In the genomic region with DNA sequence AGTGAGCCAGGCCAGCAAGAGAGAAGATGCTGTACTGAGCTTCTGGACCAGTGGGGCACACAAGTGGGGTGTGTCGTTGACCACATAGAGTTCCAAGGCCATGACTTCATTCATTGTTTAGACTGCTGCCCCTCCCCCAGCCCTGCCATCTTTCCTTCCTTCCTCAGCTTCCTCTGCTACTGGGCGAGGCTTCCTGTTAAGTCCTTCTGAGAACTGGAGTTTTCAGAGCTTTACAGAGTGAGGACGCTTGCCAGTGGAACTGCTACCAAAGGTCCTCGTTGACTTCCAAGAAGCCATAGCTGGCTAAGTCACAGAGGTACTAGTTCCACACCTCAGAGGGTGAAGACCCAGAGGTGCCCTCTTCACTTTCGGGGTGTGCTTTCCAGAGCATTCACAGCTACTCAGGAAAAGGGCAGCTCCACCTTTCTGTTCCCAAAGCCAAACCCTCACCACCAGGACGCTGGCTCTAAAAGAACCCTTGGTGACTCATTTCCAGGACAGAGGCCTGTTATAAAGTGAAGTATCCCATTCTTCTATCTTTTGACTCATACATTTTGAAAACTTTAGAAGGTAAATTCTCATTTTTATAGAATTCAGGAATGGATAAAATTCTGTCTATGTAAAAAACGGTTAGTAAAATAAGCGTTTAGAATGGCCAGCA, we compare ENCODE assay signal across 8 mouse cellular contexts. TPM values are rescaled to one million over a fixed set of nuclear protein-coding genes. Genes with fewer than 3 reads are reported as not detected.
DNase-seq lines count a peak whose midpoint lies in the region; ATAC-seq lines count a peak whose summit lies in the region.

No protein-coding gene starts in this region.

- no peaks in the 10 kb centered on the region for H3K4me1 ChIP-seq in midbrain, embryonic 16.5 days (ENCODE audit: control insufficient read depth, insufficient read depth, low read length)

- WGBS in midbrain, embryonic 16.5 days = 87% methylated on average over 8 of the region's 8 CpGs

- no peaks in the 10 kb centered on the region for H3K9me3 ChIP-seq in midbrain, embryonic 16.5 days (replicated peaks; ENCODE audit: control insufficient read depth, low read length, poor library complexity, severe bottlenecking)

- no peaks in the 10 kb centered on the region for H3K27me3 ChIP-seq in midbrain, embryonic 16.5 days (ENCODE audit: control insufficient read depth, insufficient read depth, low read depth, low read length)

- ATAC-seq in midbrain, embryonic 16.5 days = no peak

- no peaks in the 10 kb centered on the region for H3K36me3 ChIP-seq in midbrain, embryonic 16.5 days (ENCODE audit: control insufficient read depth, insufficient read depth, low read length)

- H3K9ac ChIP-seq in midbrain, embryonic 16.5 days (ENCODE audit: low read depth, low read length) = no peak overlapping the region

- H3K27ac ChIP-seq in midbrain, embryonic 16.5 days (ENCODE audit: low read length) = no peak overlapping the region

- H3K4me3 ChIP-seq in midbrain, embryonic 16.5 days (ENCODE audit: low read depth, low read length) = no peak overlapping the region

- peak; percentile 2 for DNase-seq in MEL-GATA-1-ER (ENCODE audit: extremely low read depth, low read depth)
- DNase-seq in gastrocnemius, postnatal 36 days = peak; percentile 34 to 45
- DNase-seq in kidney, adult 18-20 months = peak; percentile 76
- peak; percentile 91 for DNase-seq in lung, postnatal 10 days
- DNase-seq in left cerebral cortex, adult 18-20 months (ENCODE audit: low spot score in 2 of 2) = no peak
- DNase-seq in spleen, postnatal 4 days (ENCODE audit: low spot score in 2 of 2) = no peak
- DNase-seq in neural tube, embryonic 10.5 days (ENCODE audit: extremely low spot score, low spot score) = no peak

- intact Hi-C loops in gastrocnemius, postnatal 36 days (cut with DNase I) = no loop called here

- H3K4me2 ChIP-seq in midbrain, embryonic 16.5 days (ENCODE audit: low read length) = no peak overlapping the region

RNA-seq across cellular contexts. Expression of a gene that starts 49.6 kb away (rescaled TPM):
- 10 to 100 TPM; 35.7 to 49.3 TPM for total RNA-seq in gastrocnemius, postnatal 36 days (2021)
- total RNA-seq in left cerebral cortex, adult 18-20 months (2021) = 10 to 100 TPM; 85.3 to 87.1 TPM
- polyA plus RNA-seq in midbrain, embryonic 16.5 days (2015; fragmentation: Nextera tagmentation; extraction: Ambion mirVana) = 26.3 and 28.9 TPM in 2 replicates

Comparison
In these comparisons a context has a peak if more than half of its experiments do, and no peak if none do; other contexts are left out.
1. DNase-seq: peak in MEL-GATA-1-ER (single experiment), gastrocnemius, postnatal 36 days (2 of 2), kidney, adult 18-20 months (single experiment) and lung, postnatal 10 days (single experiment); none in left cerebral cortex, adult 18-20 months (0 of 2), spleen, postnatal 4 days (0 of 2) and neural tube, embryonic 10.5 days (single experiment).